Mouse (Mus musculus) liver, postnatal 0 days (tissue): Measurements from ENCODE around the gene Tnik.

Experiments used
- CTCF ChIP-seq: sonication (generic); IDR thresholded peaks from 2 replicates; pipeline ENCODE4 v1.5.1; 2016; ENCODE audit warnings: antibody characterized with exemption, low read depth
- EP300 ChIP-seq: IDR thresholded peaks from 2 replicates; pipeline ENCODE4 v1.6.1; 2016; ENCODE audit warnings: antibody characterized with exemption, low read depth, mild to moderate bottlenecking

- TF ChIP-seq CTCF (no peak), EP300 (no peak)
These were observed 83.5 kb downstream of the Tnik start for GRCm38 (mm10) chr3:28346476-28346875.
